Comparison of ENCODE assay signal across 26 mouse cellular contexts in genomic region chr6:71945101-71945500, GRCm38 (mm10).
"Had no signal": no experiment of that assay in that cellular context is flagged by ENCODE, and none has a peak within 500 bp of the region (broad histone marks: within the 10 kb centered on the region; RNA-seq: fewer than 3 reads in every experiment).

No protein-coding gene starts in this region.

- ATAC-seq: hindbrain, embryonic 16.5 days; inflammation-experienced regulatory T-cells, adult 6 months; intestine, embryonic 15.5 days; intestine, postnatal 0 days; liver, embryonic 12.5 days had no signal

- H3K9me3 ChIP-seq: heart, embryonic 10.5 days; heart, embryonic 12.5 days; hindbrain, embryonic 10.5 days; hindbrain, embryonic 12.5 days; intestine, embryonic 15.5 days; kidney, embryonic 15.5 days; limb, embryonic 13.5 days; limb, embryonic 15.5 days; liver, embryonic 12.5 days had no signal

- H3K4me3 ChIP-seq: heart, embryonic 10.5 days; heart, embryonic 12.5 days; hindbrain, embryonic 10.5 days; hindbrain, embryonic 12.5 days; intestine, embryonic 15.5 days; kidney, embryonic 15.5 days; layer of hippocampus, adult 2 months; limb, embryonic 13.5 days; limb, embryonic 15.5 days; liver, embryonic 12.5 days had no signal

- DNase-seq: gastrocnemius, postnatal 25 days; heart, adult 18-20 months; heart, postnatal 10 days; heart, postnatal 4 days; kidney, adult 18-20 months; kidney, adult 8-10 months; kidney, postnatal 14 days; kidney, postnatal 36 days; layer of hippocampus, postnatal 36 days; left cerebral cortex, postnatal 4 days had no signal

- H3K27me3 ChIP-seq: heart, embryonic 12.5 days; hindbrain, embryonic 12.5 days; intestine, embryonic 15.5 days; kidney, embryonic 15.5 days; limb, embryonic 13.5 days; limb, embryonic 15.5 days; liver, embryonic 12.5 days had no signal

- H3K4me2 ChIP-seq: heart, embryonic 12.5 days; hindbrain, embryonic 12.5 days; hindbrain, embryonic 14.5 days; intestine, embryonic 15.5 days; kidney, embryonic 15.5 days; limb, embryonic 13.5 days; limb, embryonic 15.5 days; liver, embryonic 12.5 days had no signal

- H3K27ac ChIP-seq: heart, embryonic 10.5 days; hindbrain, embryonic 10.5 days; hindbrain, embryonic 12.5 days; hindbrain, embryonic 14.5 days; intestine, embryonic 15.5 days; kidney, embryonic 15.5 days; kidney, postnatal 0 days; layer of hippocampus, adult 2 months; limb, embryonic 13.5 days; limb, embryonic 15.5 days; liver, embryonic 12.5 days; liver, embryonic 14.5 days had no signal

- H3K4me1 ChIP-seq: hindbrain, embryonic 10.5 days; hindbrain, embryonic 12.5 days; intestine, embryonic 15.5 days; liver, embryonic 12.5 days had no signal

- H3K9ac ChIP-seq: heart, embryonic 12.5 days; hindbrain, embryonic 12.5 days; hindbrain, embryonic 14.5 days; intestine, embryonic 15.5 days; kidney, embryonic 15.5 days; limb, embryonic 13.5 days; limb, embryonic 15.5 days; liver, embryonic 12.5 days; liver, embryonic 14.5 days had no signal
